Mouse (Mus musculus): ENCODE measurements at regions not wholly inside any gene's neighbourhood (a gene's known extent, or its start where the extent isn't known, plus 50 kb on each side); places are given as distances from the start of the nearest gene placed in this dataset.

DNA sequence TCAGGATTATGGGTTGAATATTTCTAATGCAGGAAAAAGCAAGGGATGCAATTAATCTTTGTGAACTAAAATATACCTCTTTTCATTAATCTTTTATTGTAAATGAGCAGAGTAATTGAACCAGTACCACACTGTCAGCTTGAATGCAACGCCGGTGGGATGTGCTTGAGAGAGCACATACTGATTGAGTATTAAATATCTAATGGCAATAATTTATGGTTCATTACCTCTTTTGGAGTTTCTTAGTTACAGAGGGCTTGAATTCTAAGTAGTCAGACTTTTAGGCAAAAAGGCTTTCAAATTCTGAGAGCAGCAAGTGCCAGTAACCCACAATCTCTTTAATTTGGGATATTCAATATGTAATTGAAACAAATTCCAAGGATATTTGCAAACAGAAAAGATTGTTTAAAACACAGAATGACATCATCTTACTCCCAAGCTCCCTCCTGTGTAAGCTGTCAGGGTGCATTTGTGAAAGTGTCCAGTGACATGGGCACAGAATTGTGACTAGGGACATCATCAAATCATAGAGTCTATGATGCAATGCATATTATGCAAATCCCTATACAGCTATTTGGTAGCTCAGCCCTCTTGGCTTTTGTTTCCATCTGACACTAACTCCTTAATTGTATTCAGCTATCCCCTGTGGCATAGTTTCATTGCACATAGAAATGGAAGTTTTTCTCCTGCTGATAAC lies 175.2 kb upstream of the Cdh8 start:
- whole genome bisulfite sequencing: 88% methylated on average over 2 of the region's 2 CpGs
- no peak for DNase-seq (ENCODE audit: low spot score)

GRCm38 (mm10) chr8:99544102-99544501 lies 127.8 kb upstream of the Cdh8 start:
- WGBS: 86% methylated on average over 1 of the region's 1 CpGs
- Histone ChIP-seq H3K4me2 (replicated peaks; ENCODE audit: low read depth, low read length) (no peak overlapping the region), H3K4me3 (ENCODE audit: low read depth, low read length) (no peak overlapping the region), H3K27me3 (replicated peaks; ENCODE audit: insufficient read depth, low read length) (no peaks in the 10 kb centered on the region), H3K27ac (ENCODE audit: low read length) (no peak overlapping the region), H3K9ac (replicated peaks; ENCODE audit: low read depth) (no peak overlapping the region), H3K4me1 (ENCODE audit: insufficient read depth, low read depth, low read length) (no peaks in the 10 kb centered on the region), H3K9me3 (ENCODE audit: low read length) (no peaks in the 10 kb centered on the region), H3K36me3 (ENCODE audit: insufficient read depth, low read length) (no peaks in the 10 kb centered on the region)
- no peak for DNase-seq (ENCODE audit: low spot score)
- TF ChIP-seq CTCF (IDR thresholded peaks at IDR 0.05) (no peak), EP300 (IDR thresholded peaks at IDR 0.05) (no peak)
- no peak for ATAC-seq

More for the DNA sequence above, 175.2 kb upstream of the Cdh8 start:
- Histone ChIP-seq H3K9ac (replicated peaks; ENCODE audit: low read depth) (no peak overlapping the region), H3K36me3 (ENCODE audit: insufficient read depth, low read length) (no peaks in the 10 kb centered on the region), H3K4me3 (ENCODE audit: low read depth, low read length) (no peak overlapping the region), H3K27ac (ENCODE audit: low read length) (no peak overlapping the region), H3K27me3 (replicated peaks; ENCODE audit: insufficient read depth, low read length) (no peaks in the 10 kb centered on the region), H3K9me3 (ENCODE audit: low read length) (no peaks in the 10 kb centered on the region), H3K4me2 (replicated peaks; ENCODE audit: low read depth, low read length) (no peak overlapping the region), H3K4me1 (ENCODE audit: insufficient read depth, low read depth, low read length) (no peaks in the 10 kb centered on the region)
- ATAC-seq: no peak
- TF ChIP-seq EP300 (IDR thresholded peaks at IDR 0.05): no peak
- no peak for TF ChIP-seq CTCF (IDR thresholded peaks at IDR 0.05)

- ATAC-seq (no peak), DNase-seq (ENCODE audit: low spot score) (no peak)
- H3K9me3 ChIP-seq (ENCODE audit: low read length): no peaks in the 10 kb centered on the region
- WGBS: 79% methylated on average over 8 of the region's 8 CpGs
- no peaks in the 10 kb centered on the region for H3K27me3 ChIP-seq (replicated peaks; ENCODE audit: insufficient read depth, low read length)
- no peak overlapping the region for H3K4me2 ChIP-seq (replicated peaks; ENCODE audit: low read depth, low read length)
- H3K9ac ChIP-seq (replicated peaks; ENCODE audit: low read depth): no peak overlapping the region
- H3K27ac ChIP-seq (ENCODE audit: low read length): no peak overlapping the region
- no peaks in the 10 kb centered on the region for H3K36me3 ChIP-seq (ENCODE audit: insufficient read depth, low read length)
- TF ChIP-seq CTCF (IDR thresholded peaks at IDR 0.05) (no peak), EP300 (IDR thresholded peaks at IDR 0.05) (no peak)
- no peaks in the 10 kb centered on the region for H3K4me1 ChIP-seq (ENCODE audit: insufficient read depth, low read depth, low read length)
- H3K4me3 ChIP-seq (ENCODE audit: low read depth, low read length): no peak overlapping the region
Observed at GRCm38 (mm10) chr8:99532686-99533415, 116.6 kb upstream of the Cdh8 start.

DNA sequence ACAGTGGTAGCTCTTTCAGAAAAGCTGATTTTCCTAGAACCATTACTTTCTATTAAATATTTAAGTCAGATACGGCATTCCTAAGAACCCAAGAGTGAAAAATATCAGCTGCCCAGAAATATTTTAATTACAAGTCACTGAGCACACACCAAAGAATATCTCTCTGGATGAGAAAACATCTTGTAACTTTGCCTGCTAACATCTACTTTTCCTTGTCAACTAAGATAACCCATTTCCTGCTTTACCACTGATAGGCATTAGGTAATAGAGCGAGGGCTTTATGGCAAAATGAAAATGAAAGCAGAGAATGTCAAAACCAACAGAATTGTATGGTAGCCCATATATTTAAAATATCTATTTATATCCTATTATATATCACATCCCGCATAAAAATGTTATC lies 85.8 kb upstream of the Cdh8 start:
- no peak for ATAC-seq
- no peaks in the 10 kb centered on the region for H3K4me1 ChIP-seq (ENCODE audit: insufficient read depth, low read depth, low read length)
- no peak overlapping the region for H3K27ac ChIP-seq (ENCODE audit: low read length)
- no peaks in the 10 kb centered on the region for H3K36me3 ChIP-seq (ENCODE audit: insufficient read depth, low read length)
- WGBS: 79% methylated on average over 3 of the region's 3 CpGs
- TF ChIP-seq CTCF (IDR thresholded peaks at IDR 0.05) (no peak), EP300 (IDR thresholded peaks at IDR 0.05) (no peak)
- no peaks in the 10 kb centered on the region for H3K27me3 ChIP-seq (replicated peaks; ENCODE audit: insufficient read depth, low read length)
- H3K9ac ChIP-seq (replicated peaks; ENCODE audit: low read depth): no peak overlapping the region
- no peaks in the 10 kb centered on the region for H3K9me3 ChIP-seq (ENCODE audit: low read length)
- DNase-seq (ENCODE audit: low spot score): no peak
- no peak overlapping the region for H3K4me2 ChIP-seq (replicated peaks; ENCODE audit: low read depth, low read length)
- H3K4me3 ChIP-seq (ENCODE audit: low read depth, low read length): no peak overlapping the region

Measured in lung, postnatal 0 days (tissue).